Mouse (Mus musculus): Measurements from ENCODE around the gene Fopnl. TPM values are rescaled to one million over a fixed set of nuclear protein-coding genes. Genes with fewer than 3 reads are reported as not detected.

Fopnl gene
- polyA plus RNA-seq, 1 experiment from 2014 or later, result 159 TPM

DNA sequence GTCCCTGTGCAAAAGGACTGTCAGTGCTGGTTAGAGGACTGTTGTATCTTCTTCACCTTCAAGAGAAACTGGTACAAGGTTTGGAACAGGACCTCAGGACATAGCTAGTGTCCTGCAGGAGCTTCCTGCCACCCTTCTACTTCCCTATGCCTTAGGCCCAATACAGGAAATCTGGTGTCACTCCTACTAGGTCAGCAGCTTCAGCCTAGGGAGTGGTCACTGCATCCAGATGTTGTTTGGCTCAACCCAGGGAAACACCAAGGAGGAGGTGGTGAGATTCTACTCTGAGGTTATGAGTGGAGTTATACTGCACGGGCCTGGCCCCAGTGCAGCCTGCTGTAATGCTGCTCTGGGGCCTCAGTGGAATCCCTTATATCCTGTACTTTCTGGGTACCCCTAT is 41.3 kb upstream of the Fopnl start:
- Histone ChIP-seq H3K36me3 (ENCODE audit: control insufficient read depth, insufficient read depth, low read length) (no peaks in the 10 kb centered on the region), H3K9ac (ENCODE audit: low read length) (no peak overlapping the region), H3K4me1 (replicated peaks; ENCODE audit: control insufficient read depth, insufficient read depth, low read length) (peaks cover 2% of the 10 kb centered on the region; the same call in 1 of the 2 replicates), H3K27me3 (ENCODE audit: control insufficient read depth, insufficient read depth, low read depth, low read length) (no peaks in the 10 kb centered on the region), H3K4me2 (ENCODE audit: low read depth, low read length) (no peak overlapping the region), H3K9me3 (ENCODE audit: control insufficient read depth, low read length) (no peaks in the 10 kb centered on the region), H3K4me3 (ENCODE audit: low read length) (no peak overlapping the region), H3K27ac (ENCODE audit: low read length) (no peak overlapping the region)
- 62% methylated on average over 1 of the region's 1 CpGs for WGBS
- ATAC-seq (ENCODE audit: low read depth), result no peak

- ATAC-seq (ENCODE audit: low read depth), result no peak
- Histone ChIP-seq H3K36me3 (ENCODE audit: control insufficient read depth, insufficient read depth, low read length) (no peaks in the 10 kb centered on the region), H3K27ac (ENCODE audit: low read length) (no peak overlapping the region), H3K27me3 (ENCODE audit: control insufficient read depth, insufficient read depth, low read depth, low read length) (no peaks in the 10 kb centered on the region), H3K9ac (ENCODE audit: low read length) (no peak overlapping the region), H3K4me2 (ENCODE audit: low read depth, low read length) (no peak overlapping the region), H3K4me1 (replicated peaks; ENCODE audit: control insufficient read depth, insufficient read depth, low read length) (peaks cover 2% of the 10 kb centered on the region; the same call in 1 of the 2 replicates), H3K9me3 (ENCODE audit: control insufficient read depth, low read length) (no peaks in the 10 kb centered on the region), H3K4me3 (ENCODE audit: low read length) (no peak overlapping the region)
- 42% methylated on average over 2 of the region's 2 CpGs for WGBS
Observed at GRCm38 (mm10) chr16:14357859-14358258, 40.7 kb upstream of the Fopnl start.

- WGBS, result 45% methylated on average over 5 of the region's 5 CpGs
- H3K27me3 ChIP-seq (ENCODE audit: control insufficient read depth, insufficient read depth, low read depth, low read length), result no peaks in the 10 kb centered on the region
- H3K4me3 ChIP-seq (ENCODE audit: low read length), result no peak overlapping the region
- no peaks in the 10 kb centered on the region for H3K4me1 ChIP-seq (replicated peaks; ENCODE audit: control insufficient read depth, insufficient read depth, low read length)
- H3K4me2 ChIP-seq (ENCODE audit: low read depth, low read length), result no peak overlapping the region
- H3K36me3 ChIP-seq (ENCODE audit: control insufficient read depth, insufficient read depth, low read length), result no peaks in the 10 kb centered on the region
- H3K9ac ChIP-seq (ENCODE audit: low read length), result no peak overlapping the region
- H3K9me3 ChIP-seq (ENCODE audit: control insufficient read depth, low read length), result no peaks in the 10 kb centered on the region
- ATAC-seq (ENCODE audit: low read depth), result no peak
- H3K27ac ChIP-seq (ENCODE audit: low read length), result no peak overlapping the region
Observed at GRCm38 (mm10) chr16:14352663-14353062, 35.5 kb upstream of the Fopnl start.

DNA sequence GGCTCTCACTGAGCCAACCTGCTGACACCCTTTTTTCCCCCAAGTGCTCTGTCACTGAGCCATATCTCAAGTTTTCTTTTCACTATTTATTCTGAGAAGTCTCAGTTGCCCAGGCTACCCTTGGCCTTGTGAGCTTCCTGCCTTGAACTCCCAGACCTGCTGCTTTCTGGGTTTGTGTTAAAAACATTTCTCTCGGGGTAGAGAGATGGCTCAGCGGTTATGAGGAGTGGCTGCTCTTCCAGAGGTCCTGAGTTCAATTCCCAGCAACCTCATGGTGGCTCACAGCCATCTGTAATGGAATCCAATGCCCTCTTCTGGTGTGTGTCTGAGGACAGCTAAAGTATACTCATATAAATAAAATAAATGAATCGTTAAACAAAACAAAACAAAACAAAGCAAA is 35.0 kb upstream of the Fopnl start:
- WGBS, result 68% methylated on average over 3 of the region's 3 CpGs
- H3K9me3 ChIP-seq (ENCODE audit: control insufficient read depth, low read length), result no peaks in the 10 kb centered on the region
- no peak overlapping the region for H3K4me2 ChIP-seq (ENCODE audit: low read depth, low read length)
- no peak overlapping the region for H3K9ac ChIP-seq (ENCODE audit: low read length)
- H3K36me3 ChIP-seq (ENCODE audit: control insufficient read depth, insufficient read depth, low read length), result no peaks in the 10 kb centered on the region
- no peak for ATAC-seq (ENCODE audit: low read depth)
- H3K4me3 ChIP-seq (ENCODE audit: low read length), result no peak overlapping the region
- no peaks in the 10 kb centered on the region for H3K4me1 ChIP-seq (replicated peaks; ENCODE audit: control insufficient read depth, insufficient read depth, low read length)
- H3K27me3 ChIP-seq (ENCODE audit: control insufficient read depth, insufficient read depth, low read depth, low read length), result no peaks in the 10 kb centered on the region
- H3K27ac ChIP-seq (ENCODE audit: low read length), result no peak overlapping the region

- no peak overlapping the region for H3K4me2 ChIP-seq (ENCODE audit: low read depth, low read length)
- no peak for ATAC-seq (ENCODE audit: low read depth)
- no peaks in the 10 kb centered on the region for H3K4me1 ChIP-seq (replicated peaks; ENCODE audit: control insufficient read depth, insufficient read depth, low read length)
- H3K36me3 ChIP-seq (ENCODE audit: control insufficient read depth, insufficient read depth, low read length), result no peaks in the 10 kb centered on the region
- H3K9ac ChIP-seq (ENCODE audit: low read length), result no peak overlapping the region
- H3K9me3 ChIP-seq (ENCODE audit: control insufficient read depth, low read length), result no peaks in the 10 kb centered on the region
- H3K4me3 ChIP-seq (ENCODE audit: low read length), result no peak overlapping the region
- H3K27me3 ChIP-seq (ENCODE audit: control insufficient read depth, insufficient read depth, low read depth, low read length), result no peaks in the 10 kb centered on the region
- H3K27ac ChIP-seq (ENCODE audit: low read length), result no peak overlapping the region
Observed at GRCm38 (mm10) chr16:14351571-14351970, 34.4 kb upstream of the Fopnl start.

GRCm38 (mm10) chr16:14344967-14345366 is 27.8 kb upstream of the Fopnl start:
- no peaks in the 10 kb centered on the region for H3K9me3 ChIP-seq (ENCODE audit: control insufficient read depth, low read length)
- no peak for ATAC-seq (ENCODE audit: low read depth)

GRCm38 (mm10) chr16:14328156-14328555 is 11.0 kb upstream of the Fopnl start:
- 55% methylated on average over 1 of the region's 1 CpGs for WGBS
- no peak overlapping the region for H3K4me2 ChIP-seq (ENCODE audit: low read depth, low read length)
- no peaks in the 10 kb centered on the region for H3K36me3 ChIP-seq (ENCODE audit: control insufficient read depth, insufficient read depth, low read length)
- no peak overlapping the region for H3K9ac ChIP-seq (ENCODE audit: low read length)
- no peak for ATAC-seq (ENCODE audit: low read depth)
- no peaks in the 10 kb centered on the region for H3K9me3 ChIP-seq (ENCODE audit: control insufficient read depth, low read length)
- no peaks in the 10 kb centered on the region for H3K4me1 ChIP-seq (replicated peaks; ENCODE audit: control insufficient read depth, insufficient read depth, low read length)
- H3K27me3 ChIP-seq (ENCODE audit: control insufficient read depth, insufficient read depth, low read depth, low read length), result no peaks in the 10 kb centered on the region
- H3K4me3 ChIP-seq (ENCODE audit: low read length), result no peak overlapping the region
- no peak overlapping the region for H3K27ac ChIP-seq (ENCODE audit: low read length)

More at GRCm38 (mm10) chr16:14344967-14345366, 27.8 kb upstream of the Fopnl start:
- H3K36me3 ChIP-seq (ENCODE audit: control insufficient read depth, insufficient read depth, low read length), result no peaks in the 10 kb centered on the region
- no peaks in the 10 kb centered on the region for H3K27me3 ChIP-seq (ENCODE audit: control insufficient read depth, insufficient read depth, low read depth, low read length)
- no peak overlapping the region for H3K9ac ChIP-seq (ENCODE audit: low read length)
- 65% methylated on average over 3 of the region's 3 CpGs for WGBS
- no peaks in the 10 kb centered on the region for H3K4me1 ChIP-seq (replicated peaks; ENCODE audit: control insufficient read depth, insufficient read depth, low read length)
- no peak overlapping the region for H3K4me2 ChIP-seq (ENCODE audit: low read depth, low read length)
- no peak overlapping the region for H3K4me3 ChIP-seq (ENCODE audit: low read length)
- no peak overlapping the region for H3K27ac ChIP-seq (ENCODE audit: low read length)

- Histone ChIP-seq H3K9ac (ENCODE audit: low read length) (no peak overlapping the region), H3K4me2 (ENCODE audit: low read depth, low read length) (no peak overlapping the region), H3K27ac (ENCODE audit: low read length) (no peak overlapping the region), H3K36me3 (ENCODE audit: control insufficient read depth, insufficient read depth, low read length) (no peaks in the 10 kb centered on the region), H3K9me3 (ENCODE audit: control insufficient read depth, low read length) (no peaks in the 10 kb centered on the region), H3K4me3 (ENCODE audit: low read length) (no peak overlapping the region), H3K27me3 (ENCODE audit: control insufficient read depth, insufficient read depth, low read depth, low read length) (no peaks in the 10 kb centered on the region), H3K4me1 (replicated peaks; ENCODE audit: control insufficient read depth, insufficient read depth, low read length) (peaks cover 8% of the 10 kb centered on the region)
- WGBS, result 55% methylated on average over 1 of the region's 1 CpGs
- ATAC-seq (ENCODE audit: low read depth), result no peak
Observed at GRCm38 (mm10) chr16:14320494-14320893, 3.3 kb upstream of the Fopnl start.

- WGBS, result 90% methylated on average over 3 of the region's 3 CpGs
Observed at GRCm38 (mm10) chr16:14319681-14320080, 2.5 kb upstream of the Fopnl start.

GRCm38 (mm10) chr16:14312914-14313313 is 4.3 kb downstream of the Fopnl start:
- no peak overlapping the region for H3K4me3 ChIP-seq (ENCODE audit: low read length)
- no peaks in the 10 kb centered on the region for H3K27me3 ChIP-seq (ENCODE audit: control insufficient read depth, insufficient read depth, low read depth, low read length)
- no peaks in the 10 kb centered on the region for H3K9me3 ChIP-seq (ENCODE audit: control insufficient read depth, low read length)
- peaks cover 19% of the 10 kb centered on the region for H3K36me3 ChIP-seq (ENCODE audit: control insufficient read depth, insufficient read depth, low read length)
- peaks cover 8% of the 10 kb centered on the region for H3K4me1 ChIP-seq (replicated peaks; ENCODE audit: control insufficient read depth, insufficient read depth, low read length)
- no peak overlapping the region for H3K4me2 ChIP-seq (ENCODE audit: low read depth, low read length)
- WGBS, result 89% methylated on average over 7 of the region's 7 CpGs
- no peak for ATAC-seq (ENCODE audit: low read depth)
- no peak overlapping the region for H3K27ac ChIP-seq (ENCODE audit: low read length)
- H3K9ac ChIP-seq (ENCODE audit: low read length), result no peak overlapping the region

More at GRCm38 (mm10) chr16:14319681-14320080, 2.5 kb upstream of the Fopnl start:
- Histone ChIP-seq H3K4me1 (replicated peaks; ENCODE audit: control insufficient read depth, insufficient read depth, low read length) (peaks cover 8% of the 10 kb centered on the region), H3K4me2 (ENCODE audit: low read depth, low read length) (no peak overlapping the region), H3K4me3 (ENCODE audit: low read length) (no peak overlapping the region), H3K27me3 (ENCODE audit: control insufficient read depth, insufficient read depth, low read depth, low read length) (no peaks in the 10 kb centered on the region), H3K9me3 (ENCODE audit: control insufficient read depth, low read length) (no peaks in the 10 kb centered on the region), H3K36me3 (ENCODE audit: control insufficient read depth, insufficient read depth, low read length) (no peaks in the 10 kb centered on the region), H3K27ac (ENCODE audit: low read length) (no peak overlapping the region), H3K9ac (ENCODE audit: low read length) (no peak overlapping the region)
- no peak for ATAC-seq (ENCODE audit: low read depth)
